Mouse (Mus musculus): Measurements from ENCODE around the gene Ift22. TPM values are rescaled to one million over a fixed set of nuclear protein-coding genes. Genes with fewer than 3 reads are reported as not detected.
"Not testable (repeated sequence)": the region's sequence is repeated elsewhere in the genome, so short reads cannot be mapped to it uniquely, and the experiment has no call there.

Gene Ift22
- polyA plus RNA-seq, 1 experiment = 9.4 TPM

GRCm38 (mm10) chr5:136935905-136936695 lies 28.1 kb downstream of the Ift22 start:
- H3K36me3 ChIP-seq (ENCODE audit: control insufficient read depth, insufficient read depth, low read length) = no peaks in the 10 kb centered on the region
- no peak overlapping the region for H3K27ac ChIP-seq (ENCODE audit: control insufficient read depth, insufficient read depth, low read length)
- H3K4me3 ChIP-seq (ENCODE audit: control insufficient read depth, insufficient read depth, low read length) = no peak overlapping the region
- H3K4me1 ChIP-seq (replicated peaks; ENCODE audit: control insufficient read depth, insufficient read depth, low read length) = no peaks in the 10 kb centered on the region
- no peak for DNase-seq
- no peaks in the 10 kb centered on the region for H3K27me3 ChIP-seq (ENCODE audit: control insufficient read depth, insufficient read depth, low read length)
- whole genome bisulfite sequencing = 76% methylated on average over 7 of the region's 7 CpGs
- TF ChIP-seq POLR2A (IDR thresholded peaks at IDR 0.05; ENCODE audit: control insufficient read depth, extremely low read depth, insufficient read depth, low read length, poor library complexity) = no peak
- TF ChIP-seq CTCF (IDR thresholded peaks at IDR 0.05; ENCODE audit: borderline replicate concordance, control insufficient read depth, extremely low read depth, insufficient read depth, low read length, poor library complexity) = no peak

GRCm38 (mm10) chr5:136936750-136937149 lies 28.8 kb downstream of the Ift22 start:
- Histone ChIP-seq H3K36me3 (ENCODE audit: control insufficient read depth, insufficient read depth, low read length) (no peaks in the 10 kb centered on the region), H3K4me1 (replicated peaks; ENCODE audit: control insufficient read depth, insufficient read depth, low read length) (no peaks in the 10 kb centered on the region), H3K4me3 (ENCODE audit: control insufficient read depth, insufficient read depth, low read length) (no peak overlapping the region), H3K27me3 (ENCODE audit: control insufficient read depth, insufficient read depth, low read length) (no peaks in the 10 kb centered on the region), H3K27ac (ENCODE audit: control insufficient read depth, insufficient read depth, low read length) (no peak overlapping the region)
- no peak for DNase-seq
- 97% methylated on average over 6 of the region's 6 CpGs for WGBS
- TF ChIP-seq CTCF (IDR thresholded peaks at IDR 0.05; ENCODE audit: borderline replicate concordance, control insufficient read depth, extremely low read depth, insufficient read depth, low read length, poor library complexity) = no peak

- Histone ChIP-seq H3K27me3 (ENCODE audit: control insufficient read depth, insufficient read depth, low read length) (no peaks in the 10 kb centered on the region), H3K36me3 (ENCODE audit: control insufficient read depth, insufficient read depth, low read length) (no peaks in the 10 kb centered on the region), H3K27ac (ENCODE audit: control insufficient read depth, insufficient read depth, low read length) (no peak overlapping the region), H3K4me3 (ENCODE audit: control insufficient read depth, insufficient read depth, low read length) (no peak overlapping the region), H3K4me1 (replicated peaks; ENCODE audit: control insufficient read depth, insufficient read depth, low read length) (no peaks in the 10 kb centered on the region)
- no peak for TF ChIP-seq CTCF (IDR thresholded peaks at IDR 0.05; ENCODE audit: borderline replicate concordance, control insufficient read depth, extremely low read depth, insufficient read depth, low read length, poor library complexity)
- TF ChIP-seq POLR2A (IDR thresholded peaks at IDR 0.05; ENCODE audit: control insufficient read depth, extremely low read depth, insufficient read depth, low read length, poor library complexity) = no peak
- no peak for DNase-seq
- WGBS = 90% methylated on average over 5 of the region's 5 CpGs
Observed at GRCm38 (mm10) chr5:136937621-136938020, 29.7 kb downstream of the Ift22 start.

GRCm38 (mm10) chr5:136939284-136939683 lies 31.3 kb downstream of the Ift22 start:
- peak; percentile 32 for DNase-seq
- TF ChIP-seq POLR2A (IDR thresholded peaks at IDR 0.05; ENCODE audit: control insufficient read depth, extremely low read depth, insufficient read depth, low read length, poor library complexity) (no peak), CTCF (IDR thresholded peaks at IDR 0.05; ENCODE audit: borderline replicate concordance, control insufficient read depth, extremely low read depth, insufficient read depth, low read length, poor library complexity) (peak; percentile 65; the same call in 1 of the 2 replicates)
- WGBS = 72% methylated on average over 7 of the region's 7 CpGs

GRCm38 (mm10) chr5:136940029-136940428 lies 32.1 kb downstream of the Ift22 start:
- H3K27me3 ChIP-seq (ENCODE audit: control insufficient read depth, insufficient read depth, low read length); DNase-seq; H3K27ac ChIP-seq (ENCODE audit: control insufficient read depth, insufficient read depth, low read length); H3K36me3 ChIP-seq (ENCODE audit: control insufficient read depth, insufficient read depth, low read length); H3K4me3 ChIP-seq (ENCODE audit: control insufficient read depth, insufficient read depth, low read length); H3K4me1 ChIP-seq (replicated peaks; ENCODE audit: control insufficient read depth, insufficient read depth, low read length): not testable (repeated sequence)
- WGBS = 92% methylated on average over 6 of the region's 6 CpGs

More at GRCm38 (mm10) chr5:136939284-136939683, 31.3 kb downstream of the Ift22 start:
- Histone ChIP-seq H3K27me3 (ENCODE audit: control insufficient read depth, insufficient read depth, low read length) (no peaks in the 10 kb centered on the region), H3K4me1 (replicated peaks; ENCODE audit: control insufficient read depth, insufficient read depth, low read length) (no peaks in the 10 kb centered on the region), H3K4me3 (ENCODE audit: control insufficient read depth, insufficient read depth, low read length) (no peak overlapping the region), H3K36me3 (ENCODE audit: control insufficient read depth, insufficient read depth, low read length) (no peaks in the 10 kb centered on the region), H3K27ac (ENCODE audit: control insufficient read depth, insufficient read depth, low read length) (no peak overlapping the region)

- DNase-seq = no peak
- H3K27me3 ChIP-seq (ENCODE audit: control insufficient read depth, insufficient read depth, low read length) = no peaks in the 10 kb centered on the region
Observed at GRCm38 (mm10) chr5:136940845-136941560, 33.1 kb downstream of the Ift22 start.

More at GRCm38 (mm10) chr5:136940845-136941560, 33.1 kb downstream of the Ift22 start:
- H3K4me3 ChIP-seq (ENCODE audit: control insufficient read depth, insufficient read depth, low read length) = no peak overlapping the region
- 96% methylated on average over 12 of the region's 12 CpGs for WGBS
- H3K4me1 ChIP-seq (replicated peaks; ENCODE audit: control insufficient read depth, insufficient read depth, low read length) = no peaks in the 10 kb centered on the region
- H3K27ac ChIP-seq (ENCODE audit: control insufficient read depth, insufficient read depth, low read length) = no peak overlapping the region
- no peaks in the 10 kb centered on the region for H3K36me3 ChIP-seq (ENCODE audit: control insufficient read depth, insufficient read depth, low read length)
- TF ChIP-seq POLR2A (IDR thresholded peaks at IDR 0.05; ENCODE audit: control insufficient read depth, extremely low read depth, insufficient read depth, low read length, poor library complexity) (no peak), CTCF (IDR thresholded peaks at IDR 0.05; ENCODE audit: borderline replicate concordance, control insufficient read depth, extremely low read depth, insufficient read depth, low read length, poor library complexity) (no peak)
